Mouse (Mus musculus): ENCODE results near the gene Dcaf5. TPM values are rescaled to one million over a fixed set of nuclear protein-coding genes. Genes with fewer than 3 reads are reported as not detected.

Dcaf5 gene
- total and polyA plus RNA-seq, 2 experiments from 2014 or later: 19.6 to 55.5 TPM

GRCm38 (mm10) chr12:80365345-80365744 is 71.1 kb downstream of the Dcaf5 start:
- peaks cover 9% of the 10 kb centered on the region; the same call in 1 of the 2 replicates for H3K4me1 ChIP-seq (ENCODE audit: insufficient read depth, low read length)
- H3K4me3 ChIP-seq (ENCODE audit: low read length): no peak overlapping the region
- no peaks in the 10 kb centered on the region for H3K27me3 ChIP-seq (ENCODE audit: insufficient read depth, low read length)
- H3K27ac ChIP-seq: peak overlapping the region; percentile 42; the same call in 1 of the 2 replicates
- DNase-seq (ENCODE audit: low spot score): no peak
- no peak overlapping the region for H3K9ac ChIP-seq (replicated peaks; ENCODE audit: low read length)
- no peaks in the 10 kb centered on the region for H3K9me3 ChIP-seq (ENCODE audit: low read length)
- 83% methylated on average over 3 of the region's 3 CpGs for WGBS
- ATAC-seq: no peak
- peaks cover 6% of the 10 kb centered on the region for H3K36me3 ChIP-seq (ENCODE audit: insufficient read depth, low read length)
- no peak overlapping the region for H3K4me2 ChIP-seq (ENCODE audit: low read depth, low read length)
- no peak for TF ChIP-seq CTCF (IDR thresholded peaks at IDR 0.05; ENCODE audit: low read depth)

- WGBS: 90% methylated on average over 1 of the region's 1 CpGs
- no peaks in the 10 kb centered on the region for H3K27me3 ChIP-seq (ENCODE audit: insufficient read depth, low read length)
- H3K4me1 ChIP-seq (ENCODE audit: insufficient read depth, low read length): peaks cover 9% of the 10 kb centered on the region; the same call in 1 of the 2 replicates
- no peak overlapping the region for H3K4me3 ChIP-seq (ENCODE audit: low read length)
- no peak overlapping the region for H3K4me2 ChIP-seq (ENCODE audit: low read depth, low read length)
- no peak overlapping the region for H3K9ac ChIP-seq (replicated peaks; ENCODE audit: low read length)
- no peak overlapping the region for H3K27ac ChIP-seq
- H3K36me3 ChIP-seq (ENCODE audit: insufficient read depth, low read length): peaks cover 3% of the 10 kb centered on the region
- ATAC-seq (no peak), DNase-seq (ENCODE audit: low spot score) (no peak)
- no peaks in the 10 kb centered on the region for H3K9me3 ChIP-seq (ENCODE audit: low read length)
- no peak for TF ChIP-seq CTCF (IDR thresholded peaks at IDR 0.05; ENCODE audit: low read depth)
Measured at GRCm38 (mm10) chr12:80361655-80362054, 74.7 kb downstream of the Dcaf5 start.

DNA sequence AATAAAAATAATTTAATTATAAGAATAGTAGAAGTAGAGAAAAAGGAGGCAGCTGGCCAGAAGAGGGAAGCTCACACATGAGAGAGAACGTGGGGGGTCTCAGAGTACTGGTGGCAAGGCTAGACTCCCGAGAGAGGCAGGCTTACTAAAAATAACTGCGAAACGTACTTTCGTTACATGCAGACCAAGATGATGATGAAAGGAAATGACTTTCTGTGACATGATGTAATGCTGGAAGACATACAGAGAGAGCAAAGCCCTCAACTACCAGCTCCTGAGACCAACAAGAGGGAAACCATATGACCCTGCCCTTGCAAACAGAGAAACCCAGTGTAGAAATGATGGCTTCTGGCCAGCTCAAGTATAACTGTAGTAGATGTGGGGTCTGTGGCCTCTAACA is 76.1 kb downstream of the Dcaf5 start:
- no peak overlapping the region for H3K9ac ChIP-seq (replicated peaks; ENCODE audit: low read length)
- WGBS: 65% methylated on average over 5 of the region's 5 CpGs
- no peak for ATAC-seq

DNA sequence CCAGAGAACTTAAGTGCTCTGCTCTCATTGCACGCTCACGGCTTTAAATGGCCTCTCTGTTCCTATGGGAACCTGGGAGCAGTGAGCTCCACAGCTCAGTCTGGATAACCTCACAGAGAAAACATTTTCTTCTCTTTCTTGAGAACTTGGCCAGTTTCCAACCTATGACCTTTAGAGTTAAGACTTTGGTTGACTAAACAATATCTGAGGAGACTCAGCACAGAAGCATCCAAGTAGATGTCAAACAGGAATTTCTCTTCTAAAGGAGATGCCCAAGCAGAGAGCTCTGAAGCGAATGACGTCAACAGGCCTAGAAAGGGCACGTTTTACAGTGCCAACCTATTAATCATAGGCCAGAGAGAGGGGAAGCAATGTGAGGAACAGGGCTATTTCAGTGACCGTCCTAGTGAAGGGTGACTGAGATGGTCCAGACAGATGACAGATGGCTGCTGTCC is 91.6 kb downstream of the Dcaf5 start:
- no peak overlapping the region for H3K27ac ChIP-seq
- DNase-seq (ENCODE audit: low spot score) (peak; percentile 69), ATAC-seq (peak; percentile 82)
- no peak overlapping the region for H3K4me2 ChIP-seq (ENCODE audit: low read depth, low read length)
- TF ChIP-seq CTCF (IDR thresholded peaks at IDR 0.05; ENCODE audit: low read depth): no peak
- no peak overlapping the region for H3K9ac ChIP-seq (replicated peaks; ENCODE audit: low read length)
- WGBS: 29% methylated on average over 6 of the region's 6 CpGs
- H3K9me3 ChIP-seq (ENCODE audit: low read length): no peaks in the 10 kb centered on the region
- no peaks in the 10 kb centered on the region for H3K27me3 ChIP-seq (ENCODE audit: insufficient read depth, low read length)
- no peak overlapping the region for H3K4me3 ChIP-seq (ENCODE audit: low read length)
- peaks cover 12% of the 10 kb centered on the region for H3K36me3 ChIP-seq (ENCODE audit: insufficient read depth, low read length)
- no peaks in the 10 kb centered on the region for H3K4me1 ChIP-seq (ENCODE audit: insufficient read depth, low read length)

More for the DNA sequence above, 76.1 kb downstream of the Dcaf5 start:
- H3K4me1 ChIP-seq (ENCODE audit: insufficient read depth, low read length): peaks cover 4% of the 10 kb centered on the region; the same call in 1 of the 2 replicates
- no peak overlapping the region for H3K4me2 ChIP-seq (ENCODE audit: low read depth, low read length)
- H3K9me3 ChIP-seq (ENCODE audit: low read length): no peaks in the 10 kb centered on the region
- no peak overlapping the region for H3K4me3 ChIP-seq (ENCODE audit: low read length)
- no peak for DNase-seq (ENCODE audit: low spot score)
- no peaks in the 10 kb centered on the region for H3K27me3 ChIP-seq (ENCODE audit: insufficient read depth, low read length)
- H3K27ac ChIP-seq: no peak overlapping the region
- H3K36me3 ChIP-seq (ENCODE audit: insufficient read depth, low read length): peaks cover 3% of the 10 kb centered on the region
- TF ChIP-seq CTCF (IDR thresholded peaks at IDR 0.05; ENCODE audit: low read depth): no peak

GRCm38 (mm10) chr12:80340936-80341335 is 95.5 kb downstream of the Dcaf5 start:
- DNase-seq (ENCODE audit: low spot score) (no peak), ATAC-seq (no peak)
- Histone ChIP-seq H3K9ac (replicated peaks; ENCODE audit: low read length) (no peak overlapping the region), H3K27ac (no peak overlapping the region), H3K27me3 (ENCODE audit: insufficient read depth, low read length) (no peaks in the 10 kb centered on the region), H3K4me2 (ENCODE audit: low read depth, low read length) (no peak overlapping the region), H3K4me3 (ENCODE audit: low read length) (no peak overlapping the region), H3K9me3 (ENCODE audit: low read length) (no peaks in the 10 kb centered on the region), H3K4me1 (ENCODE audit: insufficient read depth, low read length) (no peaks in the 10 kb centered on the region), H3K36me3 (ENCODE audit: insufficient read depth, low read length) (peaks cover 37% of the 10 kb centered on the region)
- TF ChIP-seq CTCF (IDR thresholded peaks at IDR 0.05; ENCODE audit: low read depth): no peak
- WGBS: 89% methylated on average over 2 of the region's 2 CpGs

DNA sequence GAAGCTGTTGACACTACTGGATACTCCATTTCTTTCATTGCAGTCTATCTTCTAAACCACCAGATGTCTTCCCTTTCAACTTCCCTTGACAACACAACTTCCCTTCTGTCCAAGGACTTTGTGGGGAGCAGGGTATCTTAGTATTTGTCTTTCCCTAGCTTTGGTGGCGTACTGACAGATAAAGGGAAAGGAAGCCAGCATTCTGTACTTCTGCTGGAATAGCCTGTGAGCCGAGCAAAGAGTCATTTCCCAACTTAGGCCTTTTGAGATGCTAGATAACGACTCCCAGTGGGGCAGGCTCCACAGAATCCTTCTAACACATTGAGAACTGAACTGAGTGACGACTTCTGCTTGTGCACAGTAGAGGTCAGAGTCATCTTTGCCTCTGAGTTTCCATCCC is 102.2 kb downstream of the Dcaf5 start:
- Histone ChIP-seq H3K36me3 (ENCODE audit: insufficient read depth, low read length) (peaks cover 24% of the 10 kb centered on the region), H3K9ac (replicated peaks; ENCODE audit: low read length) (no peak overlapping the region), H3K27me3 (ENCODE audit: insufficient read depth, low read length) (no peaks in the 10 kb centered on the region), H3K4me3 (ENCODE audit: low read length) (no peak overlapping the region), H3K27ac (no peak overlapping the region), H3K4me1 (ENCODE audit: insufficient read depth, low read length) (0 out of 2 replicates have a peak, but pooled peaks cover 3% of the 10 kb centered on the region), H3K9me3 (ENCODE audit: low read length) (no peaks in the 10 kb centered on the region), H3K4me2 (ENCODE audit: low read depth, low read length) (no peak overlapping the region)
- ATAC-seq (no peak), DNase-seq (ENCODE audit: low spot score) (no peak)
- TF ChIP-seq CTCF (IDR thresholded peaks at IDR 0.05; ENCODE audit: low read depth): no peak
- 75% methylated on average over 4 of the region's 4 CpGs for WGBS

- H3K4me3 ChIP-seq (ENCODE audit: low read length): no peak overlapping the region
- no peak overlapping the region for H3K9ac ChIP-seq (replicated peaks; ENCODE audit: low read length)
- no peak for TF ChIP-seq CTCF (IDR thresholded peaks at IDR 0.05; ENCODE audit: low read depth)
- H3K36me3 ChIP-seq (ENCODE audit: insufficient read depth, low read length): no peaks in the 10 kb centered on the region
- DNase-seq (ENCODE audit: low spot score) (no peak), ATAC-seq (no peak)
- no peak overlapping the region for H3K4me2 ChIP-seq (ENCODE audit: low read depth, low read length)
- no peaks in the 10 kb centered on the region for H3K9me3 ChIP-seq (ENCODE audit: low read length)
- no peak overlapping the region for H3K27ac ChIP-seq
- 0 out of 2 replicates have a peak, but pooled peaks cover 3% of the 10 kb centered on the region for H3K4me1 ChIP-seq (ENCODE audit: insufficient read depth, low read length)
- 32% methylated on average over 2 of the region's 2 CpGs for WGBS
- no peaks in the 10 kb centered on the region for H3K27me3 ChIP-seq (ENCODE audit: insufficient read depth, low read length)
Measured at GRCm38 (mm10) chr12:80331634-80332033, 104.8 kb downstream of the Dcaf5 start.
